ENCODE assay signal across 13 mouse cellular contexts in the genomic region with DNA sequence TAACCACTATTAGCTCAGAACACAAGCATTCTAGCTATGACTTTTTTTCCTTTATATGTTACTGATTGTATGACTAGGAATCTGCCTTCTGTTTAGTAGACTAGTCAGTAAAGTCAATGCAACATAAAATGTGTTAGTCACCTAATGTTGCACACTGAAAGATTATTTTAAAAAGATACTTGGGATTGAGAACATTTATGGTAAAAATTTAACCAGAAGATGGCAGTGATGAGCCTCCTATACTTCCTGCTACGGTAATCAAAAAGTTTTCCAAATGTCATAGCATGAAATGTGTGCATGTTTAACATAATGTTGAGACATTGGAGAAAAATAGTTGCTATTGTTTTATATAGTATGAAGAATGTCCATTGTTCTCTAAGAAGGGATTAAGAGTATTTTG. TPM values are rescaled to one million over a fixed set of nuclear protein-coding genes. Genes with fewer than 3 reads are reported as not detected.
DNase-seq lines count a peak whose midpoint lies in the region; TF ChIP-seq lines count a peak whose summit lies in the region.
"Had no signal": no experiment of that assay in that cellular context is flagged by ENCODE, and none has a peak within 500 bp of the region (broad histone marks: within the 10 kb centered on the region; RNA-seq: fewer than 3 reads in every experiment).

No protein-coding gene starts in this region.

- no peaks in the 10 kb centered on the region for H3K27me3 ChIP-seq in cerebellum, adult 2 months (ENCODE audit: control insufficient read depth, insufficient read depth, low read length)
- H3K27me3 ChIP-seq: heart, embryonic 13.5 days had no signal

- H3K4me3 ChIP-seq in cerebellum, adult 2 months (replicated peaks; ENCODE audit: insufficient read depth, low read depth, low read length) = no peak overlapping the region
- no peak overlapping the region for H3K4me3 ChIP-seq in layer of hippocampus, adult 2 months
- H3K4me3 ChIP-seq: heart, embryonic 13.5 days; myocyte had no signal

- DNase-seq in cerebellum, adult 2 months = no peak
- DNase-seq in cerebellum, adult 11-12 months = no peak
- DNase-seq in layer of hippocampus, adult 2 months (ENCODE audit: low spot score in 2 of 2) = no peak
- no peak for DNase-seq in layer of hippocampus, postnatal 10 days (ENCODE audit: low spot score in 2 of 2)
- DNase-seq in A20 (ENCODE audit: low read depth, low spot score) = peak; percentile 26
- DNase-seq in brain, embryonic 14.5 days (ENCODE audit: low read depth) = peak; percentile 52
- DNase-seq in gastrocnemius, adult 18-20 months (ENCODE audit: low spot score) = no peak
- no peak for DNase-seq in thymus, postnatal 14 days
- DNase-seq: cerebellum, postnatal 25 days; lung, postnatal 4 days; thymus, postnatal 4 days had no signal

- peak; percentile 8; the same call in 1 of the 2 replicates for TF ChIP-seq CTCF in cerebellum, adult 2 months (IDR thresholded peaks at IDR 0.05; ENCODE audit: borderline replicate concordance, insufficient read depth, low read depth, low read length)
- TF ChIP-seq CTCF in layer of hippocampus, adult 2 months (conservative IDR thresholded peaks at IDR 0.05) = peak; percentile 80
- no peak for TF ChIP-seq CTCF in brain, embryonic 14.5 days (IDR thresholded peaks at IDR 0.05; ENCODE audit: borderline replicate concordance, extremely low read depth, insufficient read depth, insufficient read length)

- no peak for TF ChIP-seq POLR2A in cerebellum, adult 2 months (IDR thresholded peaks at IDR 0.05; ENCODE audit: borderline replicate concordance, insufficient read depth, low read length)
- TF ChIP-seq POLR2A in brain, embryonic 14.5 days (IDR thresholded peaks at IDR 0.05; ENCODE audit: borderline replicate concordance, extremely low read depth, insufficient read depth, insufficient read length, poor library complexity, severe bottlenecking) = no peak

- 11% methylated on average over 1 of the region's 1 CpGs for WGBS in cerebellum, adult 2 months

- no peaks in the 10 kb centered on the region for H3K4me1 ChIP-seq in cerebellum, adult 2 months (ENCODE audit: control insufficient read depth, insufficient read depth, low read length)

- H3K27ac ChIP-seq in cerebellum, adult 2 months (ENCODE audit: insufficient read depth, low read length) = no peak overlapping the region
- peak overlapping the region; percentile 25; the same call in 1 of the 2 replicates for H3K27ac ChIP-seq in layer of hippocampus, adult 2 months
- H3K27ac ChIP-seq: heart, embryonic 13.5 days had no signal

RNA-seq across cellular contexts. Expression of a gene that starts 15.9 kb away (rescaled TPM):
- 129 and 130 TPM in 2 replicates for polyA plus RNA-seq in cerebellum, adult 2 months (2012; rRNA removed)
- total RNA-seq in layer of hippocampus, adult 2 months (2021) = 100 to 1,000 TPM; 135 to 142 TPM
- total RNA-seq in layer of hippocampus, postnatal 10 days (2021) = 100 to 1,000 TPM; 172 to 182 TPM
- polyA plus RNA-seq in brain, embryonic 14.5 days (2012; rRNA removed) = 213 and 233 TPM in 2 replicates
- 10 to 100 TPM; 40.4 to 42.3 TPM for total RNA-seq in gastrocnemius, adult 18-20 months (2021)

Comparison
In these comparisons a context has a peak if more than half of its experiments do, and no peak if none do; other contexts are left out.
1. DNase-seq: peak in A20 (single experiment) and brain, embryonic 14.5 days (single experiment); none in cerebellum, adult 2 months (0 of 2), cerebellum, adult 11-12 months (single experiment), layer of hippocampus, adult 2 months (0 of 2), layer of hippocampus, postnatal 10 days (0 of 2), gastrocnemius, adult 18-20 months (single experiment) and thymus, postnatal 14 days (single experiment).